Mouse (Mus musculus) thymus, adult 2 months (tissue): ENCODE measurements around the gene Fgd3.

Source experiments
- CTCF ChIP-seq: fragments of 200-500 bp; IDR thresholded peaks from 2 replicates; pipeline ENCODE4 v1.5.1; 2012; ENCODE audit warnings: mild to moderate bottlenecking, control low read depth, low read length, moderate library complexity, borderline replicate concordance; ENCODE audit not compliant: control insufficient read depth, poor library complexity, insufficient read depth; ENCODE audit errors: extremely low read depth
- POLR2A ChIP-seq: fragments of 200-500 bp; IDR thresholded peaks from 2 replicates; pipeline ENCODE4 v1.6.1; 2012; ENCODE audit warnings: mild to moderate bottlenecking, low read length, control low read depth, moderate library complexity; ENCODE audit not compliant: control insufficient read depth, poor library complexity, insufficient read depth; ENCODE audit errors: extremely low read depth

GRCm38 (mm10) chr13:49300771-49301170 lies 19.3 kb downstream of the Fgd3 start:
- TF ChIP-seq POLR2A (no peak), CTCF (no peak)
